Mouse (Mus musculus): ENCODE data around the gene Smarcc1. TPM values are rescaled to one million over a fixed set of nuclear protein-coding genes. Genes with fewer than 3 reads are reported as not detected.

Gene Smarcc1
- total RNA-seq, 4 experiments from 2014 or later = 22.0 to 27.2 (median 26.3) TPM

DNA sequence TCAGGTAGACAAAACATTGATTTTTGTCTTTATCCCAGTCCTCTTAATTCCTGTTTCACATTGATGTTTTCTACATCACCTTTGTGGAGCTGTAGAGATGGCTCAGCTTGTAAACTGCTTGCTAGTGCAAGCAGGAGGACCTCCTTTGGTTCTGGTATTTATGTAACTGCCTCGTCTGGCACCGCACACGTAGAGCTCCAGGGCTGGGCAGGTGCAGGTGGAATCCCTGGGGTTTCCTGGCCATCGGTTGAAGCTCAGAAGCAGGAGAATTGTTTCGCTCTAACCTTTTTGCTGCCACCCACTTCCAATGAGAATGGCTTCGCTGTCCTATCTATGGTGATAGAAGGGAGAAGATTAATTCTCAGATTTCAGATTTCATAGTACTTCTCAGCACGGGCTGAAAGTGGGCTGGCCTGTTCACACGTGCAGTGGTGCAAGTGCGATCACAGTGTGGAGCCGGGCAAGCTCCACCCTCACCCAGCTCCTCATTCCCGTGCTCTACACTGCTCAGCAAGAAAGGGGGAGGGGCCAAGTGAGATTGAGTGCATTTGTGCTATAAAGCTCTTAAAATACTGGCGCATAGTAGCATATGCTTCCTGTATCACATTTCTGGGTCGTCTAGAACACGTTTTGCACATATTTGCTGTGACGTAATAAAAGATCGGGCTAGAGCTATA, 113.0 kb downstream of the Smarcc1 start:
- DNase-seq (ENCODE audit: low spot score in 2 of 2) = no peak

DNA sequence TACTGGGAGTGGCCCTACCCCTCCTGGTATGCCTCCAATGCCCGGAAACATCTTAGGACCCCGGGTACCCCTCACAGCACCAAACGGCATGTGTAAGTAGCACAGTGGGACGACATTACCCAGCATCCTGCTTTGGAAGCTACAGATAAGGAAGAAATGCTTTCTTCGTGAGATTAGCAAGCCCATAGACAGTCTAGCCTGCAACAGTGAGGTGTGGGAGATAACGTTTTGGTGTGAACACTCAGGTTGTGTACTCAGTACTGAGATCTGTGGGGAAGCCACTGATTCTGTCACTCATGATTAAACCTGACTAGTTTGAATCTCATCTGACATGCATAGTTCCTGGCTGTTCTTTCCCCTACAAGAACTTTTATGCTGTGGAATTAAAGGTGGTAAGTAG, 117.5 kb downstream of the Smarcc1 start:
- no peak for DNase-seq (ENCODE audit: low spot score in 2 of 2)

DNA sequence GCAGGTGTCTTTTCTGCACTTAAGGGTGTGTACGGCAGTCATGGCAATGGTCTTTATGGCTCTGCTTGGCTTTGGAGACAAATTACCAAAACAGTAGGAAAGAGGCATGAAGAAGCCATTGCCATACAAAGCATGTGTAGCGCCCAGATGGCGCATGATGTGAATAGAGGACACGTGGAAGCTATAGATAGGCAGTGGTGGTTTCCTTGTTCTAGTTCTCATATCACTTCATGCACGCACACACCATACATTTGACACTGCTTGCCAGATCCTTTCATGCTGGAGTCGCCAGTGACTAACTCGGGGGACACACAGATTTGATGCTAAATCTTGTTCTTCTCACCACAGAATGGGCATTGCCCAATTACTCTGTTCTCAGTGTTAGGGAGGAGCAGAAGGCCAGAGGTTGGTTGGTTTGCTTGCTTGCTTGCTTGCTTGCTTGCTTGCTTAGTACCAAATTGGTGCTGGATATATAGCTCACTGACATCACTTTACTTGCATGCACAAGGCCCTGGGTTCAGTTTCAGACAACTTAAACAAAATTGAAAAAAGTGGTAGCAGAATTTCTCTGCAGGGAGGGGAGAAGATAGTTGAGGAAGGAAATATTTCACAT, 125.8 kb downstream of the Smarcc1 start, which contains the start of gene Cspg5:
Gene Cspg5, plus strand, starts transcription at position 563 of the 613 bp plus-strand sequence.
- no peak for DNase-seq (ENCODE audit: low spot score in 2 of 2)

DNA sequence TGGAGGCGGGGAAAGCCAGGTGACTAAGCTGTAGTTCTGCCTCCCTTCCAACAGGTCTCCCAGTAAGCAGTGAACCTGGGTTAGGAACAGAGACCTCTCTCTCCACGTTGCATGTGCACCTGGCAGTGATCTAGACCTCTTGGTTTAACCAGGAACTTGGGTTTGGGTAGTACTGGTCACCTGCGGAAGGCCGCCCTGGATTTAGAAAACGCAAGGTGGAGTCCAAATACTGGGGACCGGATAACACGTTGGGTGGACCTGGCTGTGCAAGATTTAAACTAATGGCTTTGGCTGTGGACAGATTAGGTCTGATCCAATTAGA, 127.0 kb downstream of the Smarcc1 start:
- no peak for DNase-seq (ENCODE audit: low spot score in 2 of 2)

DNA sequence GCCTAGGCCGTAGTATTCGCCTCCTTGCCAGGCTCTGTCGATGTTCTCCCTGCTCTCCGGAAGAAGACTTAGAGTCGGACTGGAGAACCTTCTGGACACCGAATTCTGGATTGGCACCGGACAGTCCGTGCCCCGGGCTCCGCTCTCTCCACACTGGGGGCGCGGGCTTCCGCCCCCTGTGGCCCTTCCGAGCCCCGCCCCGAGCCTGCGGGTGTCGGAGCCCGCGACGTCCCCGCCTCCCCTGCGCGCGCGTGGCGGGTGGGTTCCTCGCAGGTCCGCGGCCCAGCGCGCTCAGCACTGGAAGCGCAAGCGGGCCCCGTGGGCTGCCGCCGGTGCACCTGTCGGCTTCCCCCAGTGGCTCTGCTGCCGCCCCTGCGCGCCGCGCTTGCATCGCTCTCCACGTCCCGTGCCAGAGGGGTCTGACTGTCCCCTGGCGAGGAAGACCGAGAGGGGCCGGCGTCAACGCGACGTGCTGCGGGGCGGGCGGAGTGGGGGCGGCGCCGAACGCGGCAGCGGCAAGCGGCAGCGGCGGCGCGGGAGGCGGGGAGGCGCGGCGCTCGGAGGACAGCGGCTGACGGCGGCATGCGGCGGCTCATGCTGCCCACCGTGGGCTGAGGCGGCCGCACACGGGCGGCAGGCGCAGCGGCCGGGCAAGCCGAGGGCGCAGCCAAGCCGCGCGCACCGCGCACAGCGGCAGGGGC, 127.5 kb downstream of the Smarcc1 start:
- no peak for DNase-seq (ENCODE audit: low spot score in 2 of 2)

DNA sequence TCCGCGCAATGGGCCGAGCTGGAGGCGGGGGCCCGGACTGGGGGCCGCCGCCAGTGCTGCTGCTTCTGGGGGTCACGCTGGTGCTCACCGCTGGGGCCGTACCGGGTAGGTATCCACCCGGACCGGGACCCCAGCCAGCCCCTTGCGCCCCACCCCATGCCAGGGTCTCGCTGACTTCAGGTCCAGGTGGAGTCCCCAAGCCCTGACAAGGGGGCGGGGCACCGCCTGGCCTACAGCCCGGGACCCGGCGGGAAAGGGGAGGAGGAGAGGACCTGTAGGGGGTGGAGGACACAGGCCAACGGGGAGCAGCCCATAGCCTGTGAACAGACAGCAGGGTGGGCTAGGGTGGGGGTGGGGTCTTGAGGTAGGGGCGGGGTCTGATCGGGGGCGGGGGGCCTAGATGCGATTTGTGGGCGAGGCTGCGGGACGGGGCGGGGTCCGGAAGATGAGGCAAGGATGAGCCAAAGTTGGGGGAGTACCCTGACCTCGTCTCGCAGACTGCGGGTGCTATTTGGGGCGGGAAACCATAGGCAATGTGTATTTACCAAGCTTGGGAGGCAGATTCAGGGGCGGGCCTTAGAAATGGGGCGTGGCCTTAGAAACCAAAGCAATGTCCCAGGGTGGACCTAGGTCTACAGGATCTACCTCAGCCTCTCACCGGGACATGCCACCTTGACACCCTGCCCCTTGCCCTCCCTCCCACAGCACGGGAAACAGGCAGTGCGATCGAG, 128.2 kb downstream of the Smarcc1 start:
- DNase-seq (ENCODE audit: low spot score in 2 of 2) = peak in 1 of 2 experiments; percentile 6

DNA sequence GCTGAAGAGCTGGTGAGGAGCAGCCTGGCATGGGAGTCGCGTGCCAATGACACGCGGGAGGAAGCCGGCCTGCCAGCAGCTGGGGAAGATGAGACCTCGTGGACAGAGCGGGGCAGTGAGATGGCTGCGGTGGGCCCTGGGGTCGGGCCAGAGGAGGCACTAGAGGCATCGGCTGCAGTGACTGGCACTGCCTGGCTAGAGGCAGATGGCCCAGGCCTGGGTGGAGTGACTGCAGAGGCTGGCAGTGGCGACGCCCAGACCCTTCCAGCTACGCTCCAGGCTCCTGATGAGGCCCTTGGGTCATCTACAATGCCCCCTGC, 128.8 kb downstream of the Smarcc1 start:
- no peak for DNase-seq (ENCODE audit: low spot score in 2 of 2)

DNA sequence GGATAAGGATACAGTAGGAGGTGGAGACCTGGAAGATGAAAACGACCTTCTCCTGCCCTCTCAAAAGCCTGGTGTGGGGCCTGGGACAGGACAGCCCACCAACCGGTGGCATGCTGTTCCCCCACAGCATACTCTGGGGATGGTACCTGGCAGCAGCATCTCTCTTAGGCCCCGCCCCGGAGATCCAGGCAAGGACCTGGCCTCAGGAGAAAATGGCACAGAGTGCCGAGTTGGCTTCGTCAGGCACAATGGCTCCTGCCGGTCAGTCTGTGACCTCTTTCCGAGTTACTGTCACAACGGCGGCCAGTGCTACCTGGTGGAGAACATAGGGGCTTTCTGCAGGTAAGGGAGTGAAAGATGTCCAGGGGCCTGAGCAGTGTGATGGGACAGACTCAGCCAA, 129.5 kb downstream of the Smarcc1 start:
- DNase-seq (ENCODE audit: low spot score in 2 of 2) = no peak

DNA sequence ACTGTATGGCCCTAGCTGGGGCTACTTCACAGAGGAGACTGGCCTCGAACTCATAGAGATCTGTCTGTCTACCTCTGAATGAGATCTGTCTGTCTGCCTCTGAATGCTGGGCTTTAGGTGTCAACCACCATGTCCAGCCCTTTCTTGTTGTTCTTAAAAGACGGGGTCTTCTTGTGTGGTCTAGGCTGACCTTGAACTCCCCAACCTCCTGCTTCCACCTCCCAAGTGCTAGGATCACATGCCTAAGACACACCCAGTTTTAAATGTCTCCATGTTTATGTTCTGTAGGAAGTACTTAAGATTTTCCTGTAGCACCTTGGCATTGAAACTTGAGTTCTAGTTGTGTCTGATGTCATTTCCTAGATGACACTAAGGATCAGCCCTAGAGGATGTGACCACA, 131.4 kb downstream of the Smarcc1 start:
- no peak for DNase-seq (ENCODE audit: low spot score in 2 of 2)

DNA sequence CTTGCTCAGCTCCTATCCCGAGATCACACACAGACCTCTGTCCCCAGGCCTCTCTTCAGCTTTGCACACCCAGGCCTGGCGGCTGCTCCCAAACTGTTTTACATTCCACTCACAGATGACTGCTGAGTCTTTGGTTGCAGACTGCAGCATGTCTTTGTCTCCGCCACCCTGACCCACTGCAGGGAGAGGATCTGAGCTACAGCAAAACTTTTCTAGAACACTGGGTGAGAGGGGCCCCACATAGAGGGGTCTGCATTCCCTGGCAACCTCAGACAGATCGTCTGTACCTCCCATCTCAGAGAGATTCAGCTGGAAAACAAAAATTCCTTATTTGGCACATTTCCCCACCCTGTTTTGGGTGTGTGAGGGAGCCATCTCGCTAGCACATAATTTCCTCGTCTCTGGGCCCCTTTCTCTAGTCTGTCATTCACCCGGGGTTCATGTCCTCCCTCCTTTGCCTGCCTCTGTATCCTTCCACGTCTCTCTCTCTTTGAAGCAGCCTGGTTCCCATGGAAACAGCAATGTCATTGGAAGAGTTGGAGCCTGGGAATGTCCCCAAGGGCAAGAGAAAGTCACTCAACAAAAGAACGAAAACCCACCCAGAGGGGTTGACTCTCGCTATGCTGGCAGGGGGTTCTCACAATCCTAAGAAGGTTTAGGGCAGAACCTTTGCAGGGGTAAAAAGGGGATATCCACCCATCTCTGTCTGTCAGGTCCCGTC, 132.5 kb downstream of the Smarcc1 start:
- DNase-seq (ENCODE audit: low spot score in 2 of 2) = no peak

DNA sequence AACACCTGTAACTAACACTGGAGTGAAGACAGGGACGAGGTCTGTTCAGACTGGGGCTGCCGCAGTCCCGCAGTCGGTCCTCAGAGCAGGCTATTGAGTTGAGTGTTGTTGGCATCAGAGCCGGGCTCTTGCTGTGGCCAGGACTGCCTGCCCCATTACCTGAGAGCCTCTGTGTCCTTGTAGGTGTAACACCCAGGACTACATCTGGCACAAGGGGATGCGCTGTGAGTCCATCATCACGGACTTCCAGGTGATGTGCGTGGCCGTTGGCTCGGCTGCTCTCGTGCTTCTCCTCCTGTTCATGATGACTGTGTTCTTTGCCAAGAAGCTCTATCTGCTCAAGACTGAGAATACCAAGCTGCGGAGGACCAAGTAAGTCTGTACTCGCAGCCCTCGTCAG, 133.3 kb downstream of the Smarcc1 start:
- no peak for DNase-seq (ENCODE audit: low spot score in 2 of 2)

DNA sequence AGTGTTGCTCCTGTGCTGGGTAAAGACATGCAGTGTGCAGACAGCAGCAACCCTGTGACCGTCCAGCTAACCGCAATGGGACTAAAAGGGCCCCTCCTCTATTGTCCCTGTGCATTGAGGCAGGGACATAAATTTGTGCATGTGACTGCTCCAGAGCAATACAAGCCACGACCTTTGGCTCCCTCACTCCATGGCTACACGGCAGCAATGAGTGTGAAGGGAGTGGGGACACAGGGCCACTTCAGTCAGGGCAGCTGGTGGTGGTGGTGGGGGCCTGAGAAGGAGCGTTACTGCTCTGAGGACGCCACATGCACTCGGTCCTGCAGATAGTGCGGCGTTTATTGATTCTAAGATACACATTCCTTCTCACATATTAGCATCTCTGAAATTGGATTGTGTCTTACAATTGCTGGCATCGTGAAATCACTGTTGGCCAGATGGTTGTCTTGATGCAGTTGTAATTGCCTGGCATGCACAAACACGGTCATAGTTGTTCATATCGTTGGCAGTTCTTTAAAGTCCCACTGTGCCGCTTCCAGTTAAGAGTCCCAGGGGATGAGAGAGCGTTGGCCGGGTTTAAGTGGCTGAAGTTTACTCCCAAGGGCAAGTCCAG, 138.0 kb downstream of the Smarcc1 start:
- DNase-seq (ENCODE audit: low spot score in 2 of 2) = no peak

DNA sequence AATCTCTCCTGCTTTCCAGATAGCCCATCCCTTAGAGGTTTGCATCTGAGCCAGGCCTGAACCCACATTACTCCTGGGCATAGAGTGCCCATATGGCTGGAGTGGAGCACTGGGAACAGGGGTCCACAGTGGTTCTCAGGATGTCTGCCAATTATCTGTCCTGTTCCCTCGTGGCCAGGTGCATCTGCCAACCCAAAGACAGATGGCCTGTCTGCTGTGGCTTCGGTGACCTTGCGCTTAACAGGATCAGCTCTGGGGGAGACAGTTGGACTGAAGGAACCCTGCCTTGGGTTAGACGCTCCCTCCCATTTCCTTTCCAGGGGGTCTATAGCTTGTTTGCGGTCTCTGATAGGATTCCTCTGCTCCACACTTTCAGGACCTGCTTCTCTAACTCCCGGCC, 141.1 kb downstream of the Smarcc1 start:
- DNase-seq (ENCODE audit: low spot score in 2 of 2) = no peak

DNA sequence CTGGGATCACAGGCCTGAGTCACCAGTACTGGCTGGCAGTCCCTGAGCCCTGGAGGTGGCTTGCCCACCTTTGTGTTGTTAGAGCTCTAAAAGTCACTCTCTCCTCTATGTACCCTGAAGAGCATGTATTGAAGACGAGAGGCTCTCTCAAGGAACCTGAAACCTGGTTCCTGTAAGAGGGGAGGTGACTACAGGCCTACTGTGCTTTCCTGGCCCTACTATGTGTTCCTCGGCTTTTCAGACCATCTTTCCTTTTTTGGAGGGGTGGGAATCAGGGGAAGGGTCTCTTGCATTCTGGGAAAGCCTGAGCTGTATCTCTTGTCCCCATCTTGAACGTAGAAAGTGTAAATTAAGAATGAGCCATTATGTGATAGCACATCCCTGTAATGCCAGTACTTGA, 141.6 kb downstream of the Smarcc1 start:
- DNase-seq (ENCODE audit: low spot score in 2 of 2) = no peak

DNA sequence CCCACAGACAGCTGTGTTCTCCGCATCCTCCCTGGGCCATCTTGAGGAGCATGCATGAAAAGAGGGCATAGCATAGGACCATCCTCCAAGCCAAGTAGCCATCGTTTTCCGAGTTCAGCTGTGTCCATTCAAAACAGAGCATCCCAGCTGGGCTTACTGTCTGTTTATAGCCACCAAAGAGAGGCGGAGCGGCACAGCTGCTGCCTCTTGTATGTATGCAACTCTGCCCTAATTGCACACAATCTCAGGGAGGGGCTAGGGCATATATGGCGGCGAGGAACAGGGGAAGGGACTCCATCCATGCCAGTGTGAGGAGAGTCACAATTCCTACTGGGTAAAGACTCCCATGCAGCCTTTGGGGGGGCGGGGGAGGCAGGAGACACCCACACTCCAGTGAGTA, 145.7 kb downstream of the Smarcc1 start:
- no peak for DNase-seq (ENCODE audit: low spot score in 2 of 2)

DNA sequence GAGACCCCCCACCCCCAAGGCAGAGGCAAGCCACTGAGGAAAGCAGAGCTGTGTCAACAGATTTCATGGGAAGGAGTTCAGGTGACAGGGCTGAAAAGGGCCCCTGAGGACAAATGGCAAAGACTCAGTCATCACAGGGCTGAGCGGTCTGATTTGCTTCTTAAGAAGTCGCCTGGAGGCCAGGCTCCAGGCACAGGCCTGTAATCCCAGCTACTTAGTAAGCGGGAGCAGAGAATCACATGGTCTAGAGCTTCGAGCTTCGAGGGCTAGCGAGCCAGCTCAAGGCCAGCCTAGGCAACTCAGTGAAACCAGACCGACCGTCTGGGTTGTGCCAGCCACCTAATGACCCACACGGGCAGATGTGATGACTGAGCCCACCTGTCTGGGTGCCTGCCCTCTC, 147.5 kb downstream of the Smarcc1 start:
- no peak for DNase-seq (ENCODE audit: low spot score in 2 of 2)

DNA sequence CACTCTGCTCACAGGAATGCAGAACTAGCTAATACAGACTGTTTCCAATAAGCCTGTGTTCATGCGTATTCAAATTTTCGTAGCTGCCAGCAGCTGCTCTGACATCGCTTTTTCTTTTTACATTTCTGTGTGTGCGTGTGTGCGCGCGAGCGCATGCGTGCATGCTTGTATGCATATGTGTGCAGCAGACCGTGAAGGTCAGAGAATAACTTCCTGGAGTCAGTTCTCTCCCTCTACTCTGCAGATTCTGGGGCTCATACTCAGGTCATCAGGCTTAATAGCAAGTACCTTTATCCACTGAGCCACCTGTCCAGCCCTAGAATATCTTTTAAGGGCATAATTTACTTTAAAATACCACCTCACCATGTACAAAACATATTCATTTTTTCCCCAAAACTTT, 150.9 kb downstream of the Smarcc1 start:
- no peak for DNase-seq (ENCODE audit: low spot score in 2 of 2)

DNA sequence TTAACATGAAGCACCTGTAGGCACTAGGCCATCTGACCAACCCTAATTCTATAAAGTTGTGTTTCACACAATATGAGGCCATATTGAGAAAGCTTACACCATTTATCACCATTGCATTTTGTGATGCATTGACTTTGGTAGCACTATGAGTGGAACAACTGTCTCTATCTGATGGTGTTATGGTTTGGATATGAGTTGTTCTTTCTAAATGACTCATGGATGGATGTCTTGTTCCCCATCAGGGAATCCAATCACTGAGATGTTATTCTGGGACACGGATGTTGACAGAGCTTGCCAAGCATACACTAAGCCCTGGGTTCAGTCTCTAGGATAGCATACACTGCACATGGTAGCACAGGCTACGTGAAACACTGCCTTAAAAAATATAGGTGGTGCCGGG, 154.8 kb downstream of the Smarcc1 start:
- no peak for DNase-seq (ENCODE audit: low spot score in 2 of 2)

DNA sequence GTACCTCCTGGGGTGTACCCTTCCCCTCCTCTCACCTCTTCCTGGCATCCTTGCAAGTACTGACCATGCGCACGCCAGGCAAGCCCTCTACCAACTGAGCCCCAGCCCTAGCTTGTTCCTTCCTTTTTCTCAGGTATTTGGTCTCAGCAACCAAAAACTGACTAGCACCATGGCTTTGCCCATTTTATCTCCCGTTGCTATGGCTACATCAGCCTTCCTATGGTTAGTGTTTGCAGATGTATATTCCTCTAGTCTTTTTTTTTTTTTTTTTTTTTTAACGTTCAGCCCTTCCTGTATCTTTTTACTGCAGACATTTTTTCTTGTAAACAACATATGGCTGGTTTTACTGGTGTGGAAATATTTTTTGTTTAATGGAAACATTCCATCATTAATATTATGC, 156.0 kb downstream of the Smarcc1 start:
- DNase-seq (ENCODE audit: low spot score in 2 of 2) = no peak

DNA sequence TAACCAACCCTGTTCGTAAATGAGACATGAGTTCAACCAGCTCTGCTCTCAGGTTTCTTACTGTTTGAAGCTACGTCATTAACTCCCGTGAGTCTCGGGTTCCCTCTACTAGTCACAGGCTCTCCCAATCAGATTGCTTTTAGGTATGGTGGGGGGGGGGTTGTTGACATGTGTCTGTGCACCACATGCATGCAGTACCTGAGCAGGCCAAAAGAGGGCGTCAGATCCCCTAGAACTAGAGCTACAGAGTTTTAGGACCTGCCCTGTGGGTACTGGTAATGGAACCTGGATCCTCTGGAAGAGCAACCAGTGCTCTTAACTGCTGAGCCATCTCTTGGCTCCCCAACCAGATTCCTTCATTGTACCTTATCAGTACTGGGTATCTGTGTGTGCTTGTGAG, 158.4 kb downstream of the Smarcc1 start:
- DNase-seq (ENCODE audit: low spot score in 2 of 2) = no peak

DNA sequence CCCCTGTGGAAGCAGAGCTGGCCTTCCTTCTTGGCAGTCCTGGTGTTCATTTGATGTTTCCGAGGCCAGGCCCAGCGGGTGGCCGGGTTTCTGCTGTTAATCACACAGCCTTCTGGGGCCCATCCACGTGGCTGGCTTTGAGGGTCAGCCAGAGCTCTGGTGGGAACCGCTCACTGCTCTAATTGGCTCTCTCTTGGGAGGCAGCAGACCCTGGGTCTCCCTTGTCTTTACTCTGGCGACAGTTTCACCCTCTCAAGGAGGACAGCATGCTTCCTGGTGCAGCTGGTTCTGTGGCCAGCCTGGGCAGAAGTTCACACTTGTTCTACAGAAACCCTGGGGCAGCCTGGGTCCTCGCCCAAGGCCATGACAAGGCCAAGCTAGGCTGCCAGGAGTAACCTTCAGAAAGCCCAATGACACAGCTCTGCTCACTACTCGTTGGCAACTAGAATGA, 159.9 kb downstream of the Smarcc1 start:
- DNase-seq (ENCODE audit: low spot score in 2 of 2) = no peak
